ENCODE assay signal across 30 mouse cellular contexts in genomic region chr8:105182201-105182600, GRCm38 (mm10). TPM values are rescaled to one million over a fixed set of nuclear protein-coding genes. Genes with fewer than 3 reads are reported as not detected.
DNase-seq lines count a peak whose midpoint lies in the region; ATAC-seq lines count a peak whose summit lies in the region.
"Had no signal": no experiment of that assay in that cellular context is flagged by ENCODE, and none has a peak within 500 bp of the region (broad histone marks: within the 10 kb centered on the region; RNA-seq: fewer than 3 reads in every experiment).

No protein-coding gene starts in this region.

- no peaks in the 10 kb centered on the region for H3K27me3 ChIP-seq in embryonic facial prominence, embryonic 15.5 days
- H3K27me3 ChIP-seq: CH12.LX; embryonic facial prominence, embryonic 12.5 days; forebrain, embryonic 12.5 days had no signal

- H3K4me1 ChIP-seq in embryonic facial prominence, embryonic 15.5 days: 0 out of 2 replicates have a peak, but pooled peaks cover 5% of the 10 kb centered on the region
- H3K4me1 ChIP-seq: forebrain, embryonic 10.5 days; forebrain, embryonic 12.5 days had no signal

- no peak overlapping the region for H3K27ac ChIP-seq in embryonic facial prominence, embryonic 15.5 days (replicated peaks)
- H3K27ac ChIP-seq: embryonic facial prominence, embryonic 12.5 days; forebrain, embryonic 10.5 days; forebrain, embryonic 12.5 days had no signal

- peak; percentile 42 for DNase-seq in 3T3-L1 (ENCODE audit: low read depth, low spot score)
- DNase-seq in NIH3T3 (ENCODE audit: low read depth): peak; percentile 46
- peak; percentile 95 for DNase-seq in gonadal fat pad, adult 2 months (ENCODE audit: low read depth)
- no peak for DNase-seq in cerebellum, adult 8-10 months
- no peak for DNase-seq in heart, postnatal 25 days (ENCODE audit: low spot score)
- DNase-seq in frontal cortex, postnatal 25 days (ENCODE audit: low spot score in 2 of 2): no peak
- DNase-seq in embryo, embryonic 10.5 days (ENCODE audit: low spot score): no peak
- DNase-seq: adrenal gland, adult 2 months; adrenal gland, postnatal 10 days; adrenal gland, postnatal 25 days; B cell, adult 2 months; cerebellum, adult 18-20 months; cerebellum, adult 9-10 months; cerebellum, postnatal 10 days; cerebellum, postnatal 25 days; embryo, embryonic 11 days had no signal

- H3K4me3 ChIP-seq in embryonic facial prominence, embryonic 15.5 days (replicated peaks): no peak overlapping the region
- H3K4me3 ChIP-seq: embryonic facial prominence, embryonic 12.5 days; forebrain, embryonic 10.5 days; forebrain, embryonic 12.5 days had no signal

- H3K36me3 ChIP-seq in embryonic facial prominence, embryonic 15.5 days: peaks cover 13% of the 10 kb centered on the region; the same call in 1 of the 2 replicates

- no peaks in the 10 kb centered on the region for H3K9me3 ChIP-seq in embryonic facial prominence, embryonic 15.5 days (replicated peaks)
- H3K9me3 ChIP-seq: embryonic facial prominence, embryonic 12.5 days; forebrain, embryonic 10.5 days; forebrain, embryonic 12.5 days; G1E had no signal

- H3K4me2 ChIP-seq in embryonic facial prominence, embryonic 15.5 days (replicated peaks): no peak overlapping the region
- H3K4me2 ChIP-seq: embryonic facial prominence, embryonic 12.5 days; forebrain, embryonic 12.5 days had no signal

- H3K9ac ChIP-seq in embryonic facial prominence, embryonic 15.5 days: no peak overlapping the region
- H3K9ac ChIP-seq: embryonic facial prominence, embryonic 12.5 days; forebrain, embryonic 12.5 days had no signal

- WGBS in embryonic facial prominence, embryonic 15.5 days: 33% methylated on average over 1 of the region's 1 CpGs

- ATAC-seq in embryonic facial prominence, embryonic 15.5 days (ENCODE audit: insufficient number of reproducible peaks, low FRiP score, low TSS enrichment, low read depth): 0 out of 2 replicates have a peak, but pooled peaks have one; percentile 15
- ATAC-seq: CD4-positive, CD25-positive, alpha-beta regulatory T cell, adult 4 months; forebrain, embryonic 14.5 days; forebrain, embryonic 16.5 days had no signal

- intact Hi-C loops in heart, postnatal 25 days (cut with DNase I): no loop called here

RNA-seq across cellular contexts. Expression of gene Cbfb, which starts 11.7 kb away (rescaled TPM):
- 79.1 and 81.6 TPM in 2 replicates for polyA plus RNA-seq in embryonic facial prominence, embryonic 15.5 days (2015; fragmentation: Nextera tagmentation; extraction: Ambion mirVana)
- 7.8 and 15.8 TPM in 2 replicates for polyA plus RNA-seq in gonadal fat pad, adult 2 months (2012; rRNA removed)
- total RNA-seq in heart, postnatal 25 days (2021): 10 to 100 TPM; 20.2 to 26.8 TPM

RNA-seq across cellular contexts. Expression of gene D230025D16Rik, which starts 42.7 kb away (rescaled TPM):
- 24.9 and 26.1 TPM in 2 replicates for polyA plus RNA-seq in embryonic facial prominence, embryonic 15.5 days (2015; fragmentation: Nextera tagmentation; extraction: Ambion mirVana)
- polyA plus RNA-seq in gonadal fat pad, adult 2 months (2012; rRNA removed): 19.6 and 23.2 TPM in 2 replicates
- total RNA-seq in heart, postnatal 25 days (2021): 10 to 100 TPM; 18.5 to 19.5 TPM

RNA-seq across cellular contexts. Expression of gene Ces4a, which starts 50.6 kb away (rescaled TPM):
- polyA plus RNA-seq in embryonic facial prominence, embryonic 15.5 days (2015; fragmentation: Nextera tagmentation; extraction: Ambion mirVana): not detected in 2 replicates
- polyA plus RNA-seq in gonadal fat pad, adult 2 months (2012; rRNA removed): 0.04 and 0.06 TPM in 2 replicates
- total RNA-seq in heart, postnatal 25 days (2021): not detected
- total RNA-seq: adrenal gland, postnatal 10 days; adrenal gland, postnatal 25 days; adrenal gland, postnatal 4 days; CH12.LX; G1E; gastrocnemius, adult 18-20 months had no signal
- polyA plus RNA-seq: brain, embryonic 14.5 days; cortical plate, adult 2 months; embryonic facial prominence, embryonic 12.5 days; forebrain, embryonic 10.5 days; forebrain, embryonic 12.5 days; frontal cortex, adult 2 months; G1E had no signal

Comparison
In these comparisons a context has a peak if more than half of its experiments do, and no peak if none do; other contexts are left out.
1. DNase-seq: peak in 3T3-L1 (single experiment), NIH3T3 (single experiment) and gonadal fat pad, adult 2 months (single experiment); none in cerebellum, adult 8-10 months (single experiment), heart, postnatal 25 days (single experiment), frontal cortex, postnatal 25 days (0 of 2) and embryo, embryonic 10.5 days (single experiment).